Mouse (Mus musculus): ENCODE results near the gene Dynlrb2. TPM values are rescaled to one million over a fixed set of nuclear protein-coding genes. Genes with fewer than 3 reads are reported as not detected.

The Dynlrb2 gene
- polyA plus RNA-seq, 1 experiment from 2014 or later, result 1.3 TPM

DNA sequence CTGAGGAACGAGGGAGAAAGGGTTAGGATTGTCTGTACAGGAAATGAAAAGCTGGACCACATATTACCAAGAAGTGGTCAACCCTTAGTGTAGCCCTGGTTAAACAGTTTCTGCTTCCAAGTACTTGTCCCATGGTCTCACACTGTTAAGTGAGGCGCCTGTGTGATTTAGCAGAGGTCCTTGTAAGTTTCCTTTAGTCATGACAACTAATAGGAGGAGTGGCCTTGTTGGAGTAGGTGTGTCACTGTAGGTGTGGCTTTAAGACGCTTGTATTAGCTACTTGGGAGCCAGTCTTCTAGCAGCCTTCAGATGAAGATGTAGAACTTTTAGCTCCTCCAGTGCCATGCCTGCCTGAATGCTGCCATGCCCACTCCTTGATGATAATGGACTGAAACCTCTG, 4.5 kb downstream of the Dynlrb2 start:
- H3K27ac ChIP-seq, result no peak overlapping the region
- no peak for DNase-seq (ENCODE audit: extremely low spot score, low spot score)
- H3K36me3 ChIP-seq (replicated peaks), result no peaks in the 10 kb centered on the region
- no peak overlapping the region for H3K4me3 ChIP-seq
- H3K9me3 ChIP-seq, result no peaks in the 10 kb centered on the region
- H3K4me1 ChIP-seq, result peaks cover 11% of the 10 kb centered on the region
- 77% methylated on average over 3 of the region's 3 CpGs for WGBS
- no peaks in the 10 kb centered on the region for H3K27me3 ChIP-seq (ENCODE audit: poor library complexity, severe bottlenecking)

DNA sequence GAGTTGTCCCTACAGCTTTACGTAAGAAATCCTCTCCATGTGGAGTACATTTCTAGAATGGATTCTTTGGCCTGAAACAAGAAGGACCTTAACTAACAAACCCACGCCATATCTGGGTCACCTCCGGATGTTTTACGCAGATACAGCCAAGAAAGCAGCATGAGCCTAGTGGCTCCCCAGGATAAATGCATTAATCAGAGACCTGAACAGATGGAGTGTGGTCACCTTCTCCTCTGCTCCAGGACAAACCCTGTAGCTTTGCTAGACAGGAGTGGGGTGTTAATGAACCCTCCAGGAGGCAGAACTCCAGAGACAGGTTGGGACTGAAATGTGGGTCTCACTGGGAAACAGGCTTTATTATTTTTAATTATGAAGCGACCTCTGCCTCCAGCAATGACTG, 14.9 kb downstream of the Dynlrb2 start:
- WGBS, result 87% methylated on average over 5 of the region's 5 CpGs
- H3K36me3 ChIP-seq (replicated peaks), result no peaks in the 10 kb centered on the region
- H3K27ac ChIP-seq, result no peak overlapping the region
- no peaks in the 10 kb centered on the region for H3K27me3 ChIP-seq (ENCODE audit: poor library complexity, severe bottlenecking)
- no peak overlapping the region for H3K4me3 ChIP-seq
- peaks cover 13% of the 10 kb centered on the region for H3K9me3 ChIP-seq
- no peak for DNase-seq (ENCODE audit: extremely low spot score, low spot score)
- H3K4me1 ChIP-seq, result no peaks in the 10 kb centered on the region

DNA sequence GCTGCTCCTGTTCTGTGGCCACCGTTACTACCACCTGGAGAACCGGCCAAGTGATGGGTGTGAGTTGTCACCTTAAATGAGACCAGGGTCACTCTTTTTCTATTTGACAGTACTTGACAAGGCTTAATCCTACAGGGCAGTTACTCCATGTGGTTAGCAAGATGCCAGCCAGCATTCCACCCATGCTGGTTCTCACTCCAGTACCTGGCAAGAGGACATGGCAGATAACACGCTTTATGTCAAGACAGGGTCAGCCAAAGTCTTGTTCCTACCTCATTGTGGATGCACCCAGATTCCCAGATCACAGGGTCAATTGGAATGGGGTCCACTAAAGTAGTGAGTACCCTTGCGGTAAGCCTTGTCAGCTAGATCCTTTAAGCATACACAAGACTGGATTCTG, 16.4 kb downstream of the Dynlrb2 start:
- H3K4me3 ChIP-seq, result no peak overlapping the region
- H3K27me3 ChIP-seq (ENCODE audit: poor library complexity, severe bottlenecking), result no peaks in the 10 kb centered on the region
- no peaks in the 10 kb centered on the region for H3K4me1 ChIP-seq
- 97% methylated on average over 4 of the region's 4 CpGs for WGBS
- DNase-seq (ENCODE audit: extremely low spot score, low spot score), result no peak
- peaks cover 13% of the 10 kb centered on the region for H3K9me3 ChIP-seq
- no peaks in the 10 kb centered on the region for H3K36me3 ChIP-seq (replicated peaks)
- H3K27ac ChIP-seq, result no peak overlapping the region

DNA sequence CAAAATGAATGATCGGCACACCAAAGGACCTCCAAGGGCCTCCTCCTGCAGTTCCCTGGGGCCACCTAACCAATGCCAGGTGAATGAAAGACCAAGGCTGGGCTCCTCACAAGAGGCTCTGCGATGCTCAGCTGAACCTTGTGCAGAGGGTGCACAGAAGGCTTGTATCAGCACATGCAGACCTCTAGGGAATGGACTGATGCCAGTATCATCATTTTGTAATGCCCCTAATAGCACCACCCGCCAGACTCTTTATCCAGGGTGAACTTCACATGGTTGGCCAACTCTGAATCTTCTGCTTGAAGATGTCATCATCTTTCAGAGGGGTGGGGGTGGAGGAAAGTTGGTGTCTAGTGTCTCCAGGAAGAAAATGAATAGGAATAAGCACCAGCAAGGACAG, 16.9 kb downstream of the Dynlrb2 start:
- peaks cover 11% of the 10 kb centered on the region for H3K9me3 ChIP-seq
- 90% methylated on average over 3 of the region's 3 CpGs for WGBS
- H3K27ac ChIP-seq, result no peak overlapping the region
- no peaks in the 10 kb centered on the region for H3K36me3 ChIP-seq (replicated peaks)
- no peak overlapping the region for H3K4me3 ChIP-seq
- no peaks in the 10 kb centered on the region for H3K4me1 ChIP-seq
- no peak for DNase-seq (ENCODE audit: extremely low spot score, low spot score)
- H3K27me3 ChIP-seq (ENCODE audit: poor library complexity, severe bottlenecking), result no peaks in the 10 kb centered on the region

DNA sequence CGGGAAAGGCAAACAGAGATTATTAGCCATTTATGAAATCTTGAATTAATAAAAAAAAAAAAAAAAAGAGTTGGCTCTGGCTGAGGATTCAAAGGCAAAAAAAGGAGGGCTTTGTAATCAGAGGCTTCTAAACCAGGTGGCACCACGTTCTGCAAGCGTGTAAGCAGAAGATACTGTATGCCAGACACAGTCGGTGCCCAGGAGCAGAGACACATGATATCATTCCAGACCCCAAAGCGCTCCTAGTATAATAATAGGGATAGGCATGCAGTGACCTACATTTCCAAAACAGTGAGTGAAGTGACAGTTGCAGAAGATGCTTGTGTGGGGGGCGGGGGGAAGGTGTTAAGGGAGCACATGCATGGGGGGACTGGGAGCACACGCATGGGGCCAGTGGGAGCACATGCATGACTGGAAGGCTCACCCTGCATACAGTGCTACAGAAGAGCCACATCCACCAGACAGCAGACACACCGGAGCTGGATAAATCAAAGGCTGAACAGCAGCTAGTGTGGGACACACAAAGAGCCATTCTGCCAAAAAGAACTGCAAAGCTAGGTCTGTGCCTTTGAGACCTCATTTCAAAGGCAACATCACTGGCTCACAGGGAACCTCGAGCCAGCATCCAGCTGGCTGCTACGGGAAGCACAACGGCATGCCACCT, 17.5 kb downstream of the Dynlrb2 start:
- no peak overlapping the region for H3K4me3 ChIP-seq
- 91% methylated on average over 11 of the region's 11 CpGs for WGBS
- peaks cover 5% of the 10 kb centered on the region for H3K9me3 ChIP-seq
- no peaks in the 10 kb centered on the region for H3K4me1 ChIP-seq
- DNase-seq (ENCODE audit: extremely low spot score, low spot score), result no peak
- H3K27me3 ChIP-seq (ENCODE audit: poor library complexity, severe bottlenecking), result no peaks in the 10 kb centered on the region
- no peaks in the 10 kb centered on the region for H3K36me3 ChIP-seq (replicated peaks)
- H3K27ac ChIP-seq, result no peak overlapping the region

DNA sequence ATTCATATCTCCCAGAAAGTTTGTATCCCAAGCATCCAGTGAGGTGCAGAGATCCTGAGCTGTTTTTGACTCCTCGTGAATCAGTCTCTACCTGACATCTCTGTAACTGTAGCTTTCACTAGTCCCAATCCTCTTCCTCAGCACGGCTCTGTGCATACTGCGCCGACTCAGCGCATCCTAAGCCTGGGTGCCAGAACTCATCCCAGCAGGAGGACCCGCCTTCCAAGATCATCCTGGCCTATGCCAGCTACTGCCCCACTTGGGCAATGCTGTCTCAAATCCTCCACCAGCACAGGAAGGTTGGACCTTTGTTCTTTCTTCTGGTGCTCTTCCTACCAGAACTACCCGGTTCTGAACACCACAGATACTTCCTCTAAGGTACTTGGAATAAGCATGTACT, 20.1 kb downstream of the Dynlrb2 start:
- Histone ChIP-seq H3K27me3 (ENCODE audit: poor library complexity, severe bottlenecking) (no peaks in the 10 kb centered on the region), H3K4me1 (no peaks in the 10 kb centered on the region), H3K27ac (no peak overlapping the region), H3K9me3 (no peaks in the 10 kb centered on the region), H3K4me3 (no peak overlapping the region), H3K36me3 (replicated peaks) (no peaks in the 10 kb centered on the region)
- DNase-seq (ENCODE audit: extremely low spot score, low spot score), result no peak
- 86% methylated on average over 7 of the region's 7 CpGs for WGBS

DNA sequence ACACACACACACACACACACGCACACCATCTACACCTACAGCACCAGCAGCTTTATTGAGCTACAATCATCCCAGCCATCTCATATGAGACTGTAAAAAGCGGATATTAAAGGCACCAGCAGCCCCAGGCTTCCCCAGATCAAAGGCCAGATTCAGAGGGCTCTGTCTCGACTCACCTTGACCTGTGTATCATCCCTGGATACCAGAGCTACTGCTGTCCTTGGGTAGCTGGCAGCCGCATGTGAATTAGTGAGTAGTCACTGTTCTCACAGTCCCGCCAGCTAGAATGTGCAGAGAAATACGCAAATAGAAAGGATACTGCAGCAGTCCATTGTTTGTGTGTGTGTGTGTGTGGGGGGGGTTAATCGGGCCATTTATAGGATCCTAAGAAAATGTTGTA, 24.0 kb downstream of the Dynlrb2 start:
- peaks cover 5% of the 10 kb centered on the region; the same call in 1 of the 2 replicates for H3K9me3 ChIP-seq
- H3K4me3 ChIP-seq, result no peak overlapping the region
- no peak for DNase-seq (ENCODE audit: extremely low spot score, low spot score)
- WGBS, result 90% methylated on average over 7 of the region's 7 CpGs
- no peaks in the 10 kb centered on the region for H3K4me1 ChIP-seq
- no peaks in the 10 kb centered on the region for H3K36me3 ChIP-seq (replicated peaks)
- no peaks in the 10 kb centered on the region for H3K27me3 ChIP-seq (ENCODE audit: poor library complexity, severe bottlenecking)
- H3K27ac ChIP-seq, result no peak overlapping the region

DNA sequence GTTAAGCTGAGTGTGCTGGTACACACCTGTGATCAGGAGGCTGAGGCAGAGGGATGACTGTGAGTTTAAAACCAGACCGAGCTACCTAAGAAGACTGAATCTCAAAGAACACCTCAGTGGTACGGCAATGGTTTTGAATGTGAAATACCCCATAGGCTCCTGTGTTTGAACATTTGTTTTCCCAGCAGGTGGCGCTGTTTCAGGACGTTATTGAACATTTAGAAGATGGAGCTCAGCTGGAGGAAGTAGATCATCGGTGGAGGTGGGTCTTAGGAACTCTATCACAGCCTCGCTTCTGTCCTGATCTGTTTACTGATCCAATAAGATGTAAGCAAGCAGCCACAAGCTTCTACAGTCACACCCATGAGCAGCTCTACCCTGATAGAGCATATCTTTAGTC, 28.3 kb downstream of the Dynlrb2 start:
- peaks cover 8% of the 10 kb centered on the region; the same call in 1 of the 2 replicates for H3K9me3 ChIP-seq
- no peaks in the 10 kb centered on the region for H3K27me3 ChIP-seq (ENCODE audit: poor library complexity, severe bottlenecking)
- no peak overlapping the region for H3K27ac ChIP-seq
- no peak for DNase-seq (ENCODE audit: extremely low spot score, low spot score)
- 72% methylated on average over 6 of the region's 6 CpGs for WGBS
- H3K4me3 ChIP-seq, result no peak overlapping the region
- H3K36me3 ChIP-seq (replicated peaks), result no peaks in the 10 kb centered on the region
- H3K4me1 ChIP-seq, result no peaks in the 10 kb centered on the region

DNA sequence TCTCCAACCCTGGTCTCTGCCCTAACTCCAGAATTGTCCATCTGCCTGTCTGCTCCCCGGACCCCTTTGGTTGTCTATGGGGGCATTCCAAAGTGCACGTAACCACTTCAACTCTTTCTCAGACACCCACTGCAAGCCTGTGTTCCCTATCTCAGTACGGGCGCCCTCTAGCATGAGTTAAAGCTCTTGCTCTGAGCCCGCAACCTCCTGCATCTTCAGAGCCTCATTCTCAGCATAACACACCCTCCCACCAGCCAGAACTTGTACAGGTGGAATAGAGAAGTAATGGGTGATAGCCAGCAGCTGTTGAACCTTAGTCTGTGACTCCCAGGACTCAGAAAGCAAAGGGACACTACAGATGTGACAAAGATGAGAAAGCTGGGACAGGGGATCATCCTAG, 32.0 kb downstream of the Dynlrb2 start:
- no peaks in the 10 kb centered on the region for H3K36me3 ChIP-seq (replicated peaks)
- WGBS, result 85% methylated on average over 5 of the region's 5 CpGs
- no peak overlapping the region for H3K27ac ChIP-seq
- H3K27me3 ChIP-seq (ENCODE audit: poor library complexity, severe bottlenecking), result no peaks in the 10 kb centered on the region
- 0 out of 2 replicates have a peak, but pooled peaks cover 3% of the 10 kb centered on the region for H3K4me1 ChIP-seq
- H3K9me3 ChIP-seq, result peaks cover 8% of the 10 kb centered on the region; the same call in 1 of the 2 replicates
- H3K4me3 ChIP-seq, result no peak overlapping the region
- no peak for DNase-seq (ENCODE audit: extremely low spot score, low spot score)

DNA sequence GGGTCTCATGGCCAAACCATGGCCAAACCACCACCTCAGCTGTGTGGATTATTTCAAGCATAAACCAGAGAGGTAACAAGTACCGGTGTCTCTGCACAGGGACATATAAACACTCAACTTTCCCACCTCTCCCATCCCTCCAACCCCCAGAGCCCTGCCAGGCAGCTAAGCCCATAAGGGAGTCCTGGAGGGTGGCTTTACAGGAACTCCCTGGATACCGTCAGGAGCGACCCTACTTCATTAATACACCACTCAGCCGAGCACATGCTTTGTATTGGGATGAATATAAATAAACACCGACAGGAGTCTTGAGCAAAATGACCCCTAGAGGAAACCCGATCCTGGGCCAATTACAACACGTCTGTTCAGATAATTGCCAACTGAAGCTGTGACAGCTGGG, 34.0 kb downstream of the Dynlrb2 start:
- H3K36me3 ChIP-seq (replicated peaks), result no peaks in the 10 kb centered on the region
- H3K4me1 ChIP-seq, result 0 out of 2 replicates have a peak, but pooled peaks cover 3% of the 10 kb centered on the region
- DNase-seq (ENCODE audit: extremely low spot score, low spot score), result no peak
- H3K27me3 ChIP-seq (ENCODE audit: poor library complexity, severe bottlenecking), result no peaks in the 10 kb centered on the region
- no peak overlapping the region for H3K4me3 ChIP-seq
- 59% methylated on average over 7 of the region's 7 CpGs for WGBS
- no peak overlapping the region for H3K27ac ChIP-seq
- H3K9me3 ChIP-seq, result peaks cover 4% of the 10 kb centered on the region; the same call in 1 of the 2 replicates

DNA sequence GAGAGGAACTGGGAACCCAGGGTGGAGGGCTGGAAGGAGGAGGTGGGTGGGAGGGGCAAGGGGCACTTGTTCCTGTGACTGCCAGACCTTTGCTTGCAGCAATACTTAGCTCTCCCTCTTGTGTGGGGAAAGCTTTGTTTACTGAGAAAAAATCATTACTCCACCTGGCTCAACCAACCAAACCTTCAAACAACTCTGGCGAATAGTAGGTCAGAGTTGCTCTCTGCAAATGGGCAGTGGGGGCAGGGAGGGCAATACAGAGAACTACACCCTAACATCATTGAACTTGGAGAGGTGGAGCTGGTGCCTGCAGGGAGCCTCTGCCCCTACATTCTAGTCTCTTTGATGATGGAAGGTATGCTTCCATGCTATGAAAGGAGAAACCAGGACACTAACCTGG, 35.4 kb downstream of the Dynlrb2 start:
- WGBS, result 96% methylated on average over 1 of the region's 1 CpGs
- no peak for DNase-seq (ENCODE audit: extremely low spot score, low spot score)
- Histone ChIP-seq H3K36me3 (replicated peaks) (no peaks in the 10 kb centered on the region), H3K27ac (no peak overlapping the region), H3K9me3 (no peaks in the 10 kb centered on the region), H3K27me3 (ENCODE audit: poor library complexity, severe bottlenecking) (no peaks in the 10 kb centered on the region), H3K4me3 (no peak overlapping the region), H3K4me1 (0 out of 2 replicates have a peak, but pooled peaks cover 3% of the 10 kb centered on the region)

DNA sequence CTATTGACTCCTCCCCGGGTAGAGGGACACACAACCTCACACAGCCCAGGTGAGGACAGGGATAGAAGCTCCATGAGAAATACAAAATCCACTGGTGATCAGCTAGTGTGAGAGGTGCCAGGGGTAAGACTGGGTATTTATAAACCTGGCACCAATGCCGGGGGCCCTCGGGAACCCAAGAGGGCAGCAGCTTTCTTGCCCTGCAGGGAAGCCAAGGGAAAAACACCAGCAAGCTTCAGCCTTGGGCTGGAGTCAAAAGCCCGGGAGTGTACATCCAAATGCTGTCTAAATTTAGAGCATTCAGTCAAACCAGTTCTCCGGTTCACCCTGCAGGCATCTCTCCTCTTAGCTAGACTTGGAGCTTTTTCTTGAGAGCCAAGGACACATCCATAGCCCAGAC, 38.1 kb downstream of the Dynlrb2 start:
- 90% methylated on average over 5 of the region's 5 CpGs for WGBS
- DNase-seq (ENCODE audit: extremely low spot score, low spot score), result no peak
- no peak overlapping the region for H3K27ac ChIP-seq

DNA sequence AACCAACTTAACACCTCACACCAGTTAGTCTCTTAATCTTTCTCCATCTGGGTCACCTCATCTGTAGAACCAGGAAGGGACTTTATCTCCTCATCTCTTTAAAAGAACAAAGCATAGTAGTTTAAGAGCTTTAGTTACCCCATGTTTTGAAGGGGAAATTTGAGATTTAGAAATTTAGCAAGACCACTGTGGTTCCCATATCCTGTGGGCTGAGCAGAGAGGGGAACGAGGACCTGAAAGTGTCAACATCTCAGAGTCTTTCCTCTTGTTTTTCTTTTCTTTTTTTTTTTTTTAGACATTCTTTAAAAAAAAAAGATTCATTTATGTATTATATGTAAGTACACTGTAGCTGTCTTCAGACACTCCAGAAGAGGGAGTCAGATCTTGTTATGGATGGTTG, 38.6 kb downstream of the Dynlrb2 start:
- 88% methylated on average over 1 of the region's 1 CpGs for WGBS
- Histone ChIP-seq H3K27ac (no peak overlapping the region), H3K27me3 (ENCODE audit: poor library complexity, severe bottlenecking) (no peaks in the 10 kb centered on the region), H3K4me3 (no peak overlapping the region), H3K4me1 (0 out of 2 replicates have a peak, but pooled peaks cover 3% of the 10 kb centered on the region), H3K36me3 (replicated peaks) (no peaks in the 10 kb centered on the region), H3K9me3 (no peaks in the 10 kb centered on the region)
- no peak for DNase-seq (ENCODE audit: extremely low spot score, low spot score)

More for the DNA sequence above, 38.1 kb downstream of the Dynlrb2 start:
- 0 out of 2 replicates have a peak, but pooled peaks cover 3% of the 10 kb centered on the region for H3K4me1 ChIP-seq
- no peak overlapping the region for H3K4me3 ChIP-seq
- no peaks in the 10 kb centered on the region for H3K36me3 ChIP-seq (replicated peaks)
- no peaks in the 10 kb centered on the region for H3K9me3 ChIP-seq
- no peaks in the 10 kb centered on the region for H3K27me3 ChIP-seq (ENCODE audit: poor library complexity, severe bottlenecking)

DNA sequence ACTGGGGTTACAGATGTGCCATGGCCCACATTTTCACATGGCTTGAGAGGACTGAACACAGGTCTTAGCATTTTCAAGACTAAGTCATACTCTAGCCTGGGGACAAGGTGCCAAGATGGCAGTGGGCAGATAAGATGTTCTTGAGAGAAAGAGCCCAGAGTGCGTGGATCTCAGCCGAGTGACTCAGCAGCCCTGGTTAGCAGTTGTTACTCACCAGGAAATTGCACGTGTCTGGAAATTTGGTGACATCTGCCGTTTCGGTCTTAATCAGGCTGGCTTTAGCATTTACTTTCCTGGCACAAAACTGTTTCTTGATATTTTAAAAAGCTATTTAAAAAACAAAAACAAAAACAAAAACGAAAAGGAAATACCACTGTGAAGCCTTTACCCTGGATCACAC, 47.5 kb downstream of the Dynlrb2 start:
- Histone ChIP-seq H3K4me1 (no peaks in the 10 kb centered on the region), H3K27me3 (ENCODE audit: poor library complexity, severe bottlenecking) (no peaks in the 10 kb centered on the region), H3K9me3 (no peaks in the 10 kb centered on the region), H3K4me3 (no peak overlapping the region), H3K36me3 (replicated peaks) (no peaks in the 10 kb centered on the region), H3K27ac (no peak overlapping the region)
- 90% methylated on average over 6 of the region's 6 CpGs for WGBS
- DNase-seq (ENCODE audit: extremely low spot score, low spot score), result no peak
